Mouse (Mus musculus) spleen, adult 2 months (tissue): ENCODE results near the gene Efna5. TPM values are rescaled to one million over a fixed set of nuclear protein-coding genes. Genes with fewer than 3 reads are reported as not detected.

ENCODE experiments used
- DNase-seq, 2 experiments: peaks; one replicate each; pipeline versions ENCODE4 v3.0.0 to v3.0.0-alpha.2; 2012 to 2021; ENCODE audit warnings: low spot score in 2 of 2, low read depth in 1 of 2
- H3K27ac ChIP-seq: fragments of 200-500 bp; 2 replicates; pipeline ENCODE4 v1.5.1; 2012; ENCODE audit warnings: low read length, inconsistent platforms; ENCODE audit not compliant: insufficient read depth
- H3K27me3 ChIP-seq: fragments of 200-500 bp; 2 replicates; pipeline ENCODE4 v1.6.1; 2012; ENCODE audit warnings: mild to moderate bottlenecking, moderate library complexity, low read length, inconsistent platforms; ENCODE audit not compliant: control insufficient read depth, insufficient read depth
- H3K36me3 ChIP-seq: fragments of 200-500 bp; 2 replicates; pipeline ENCODE4 v1.6.1; 2012; ENCODE audit warnings: mild to moderate bottlenecking, low read length, inconsistent platforms; ENCODE audit not compliant: control insufficient read depth, insufficient read depth
- H3K4me1 ChIP-seq: fragments of 200-500 bp; 2 replicates; pipeline ENCODE4 v1.6.1; 2011; ENCODE audit warnings: inconsistent platforms; ENCODE audit not compliant: control insufficient read depth, insufficient read depth, insufficient read length
- H3K4me3 ChIP-seq: fragments of 200-500 bp; 2 replicates; pipeline ENCODE4 v1.5.1; 2011; ENCODE audit warnings: mild to moderate bottlenecking, inconsistent platforms; ENCODE audit not compliant: insufficient read depth, insufficient read length; ENCODE audit errors: extremely low read depth
- CTCF ChIP-seq: fragments of 200-500 bp; IDR thresholded peaks from 2 replicates; pipeline ENCODE4 v1.5.1; 2011; ENCODE audit warnings: mild to moderate bottlenecking, inconsistent platforms; ENCODE audit not compliant: insufficient read depth, insufficient read length, insufficient replicate concordance; ENCODE audit errors: extremely low read depth
- POLR2A ChIP-seq: fragments of 200-500 bp; IDR thresholded peaks from 2 replicates; pipeline ENCODE4 v1.6.1; 2011; ENCODE audit warnings: low read depth, low read length, inconsistent platforms
- WGBS: fragments of 180-500 bp; shearing (Covaris S2); methylation state at CpG from one replicate; pipeline ENCODE4 v1.1.7; 2018; 5-methylcytosine and 5-hydroxymethylcytosine counted together
- polyA plus RNA-seq: library from polyadenylated mRNA; depleted of rRNA; stranded (reverse); fragments of >200 nt; gene quantifications from 2 replicates; pipeline ENCODE4 v1.2.3, GENCODE M21; 2012

The Efna5 gene
- polyA plus RNA-seq, 1 experiment, result 0.30 TPM

DNA sequence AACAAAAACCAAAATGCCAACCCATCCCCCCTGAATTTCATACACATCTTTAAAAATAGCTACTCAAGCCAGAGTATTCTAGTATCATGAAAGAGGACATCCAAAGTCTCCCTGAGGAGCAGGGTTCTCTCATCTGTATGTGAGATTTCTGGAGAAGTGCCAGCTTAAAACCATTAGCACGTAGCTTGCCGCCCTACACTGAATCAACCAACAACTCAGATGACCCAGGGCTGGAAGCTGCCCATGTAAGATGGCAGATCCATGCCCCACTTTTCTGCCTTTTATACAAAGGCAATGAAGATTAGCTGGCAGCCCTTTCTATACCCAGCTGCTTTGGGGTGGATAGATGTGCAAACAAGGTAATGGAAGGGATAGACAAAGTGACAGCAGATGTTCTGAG is 216.4 kb downstream of the Efna5 start:
- H3K36me3 ChIP-seq, result no peaks in the 10 kb centered on the region
- no peaks in the 10 kb centered on the region for H3K4me1 ChIP-seq
- H3K4me3 ChIP-seq, result no peak overlapping the region
- DNase-seq, result no peak
- WGBS, result 91% methylated on average over 2 of the region's 2 CpGs
- no peak overlapping the region for H3K27ac ChIP-seq
- no peaks in the 10 kb centered on the region for H3K27me3 ChIP-seq
- TF ChIP-seq POLR2A (no peak), CTCF (no peak)

DNA sequence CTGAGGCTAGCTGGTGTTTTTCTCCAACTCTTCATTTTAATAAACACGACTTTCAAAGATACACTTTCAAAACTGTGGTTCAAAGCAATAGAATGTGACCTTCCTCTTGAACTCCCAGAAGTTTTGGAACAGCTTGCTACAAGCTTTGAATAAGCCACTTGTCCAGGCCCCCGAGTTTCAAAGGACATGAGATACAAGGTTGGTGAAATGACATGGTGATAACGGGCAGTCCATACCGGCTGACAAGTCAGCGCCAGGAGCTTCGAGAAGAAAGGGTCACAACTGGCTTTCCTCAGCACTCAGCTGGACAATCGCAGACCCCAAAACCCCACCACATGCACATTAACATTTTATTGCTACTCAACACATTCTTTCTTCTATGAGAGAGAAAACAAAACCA is 219.3 kb downstream of the Efna5 start:
- Histone ChIP-seq H3K4me3 (no peak overlapping the region), H3K27ac (no peak overlapping the region), H3K36me3 (no peaks in the 10 kb centered on the region), H3K4me1 (no peaks in the 10 kb centered on the region), H3K27me3 (no peaks in the 10 kb centered on the region)
- TF ChIP-seq POLR2A, result no peak
- no peak for TF ChIP-seq CTCF
- DNase-seq, result no peak
- WGBS, result 88% methylated on average over 7 of the region's 7 CpGs

DNA sequence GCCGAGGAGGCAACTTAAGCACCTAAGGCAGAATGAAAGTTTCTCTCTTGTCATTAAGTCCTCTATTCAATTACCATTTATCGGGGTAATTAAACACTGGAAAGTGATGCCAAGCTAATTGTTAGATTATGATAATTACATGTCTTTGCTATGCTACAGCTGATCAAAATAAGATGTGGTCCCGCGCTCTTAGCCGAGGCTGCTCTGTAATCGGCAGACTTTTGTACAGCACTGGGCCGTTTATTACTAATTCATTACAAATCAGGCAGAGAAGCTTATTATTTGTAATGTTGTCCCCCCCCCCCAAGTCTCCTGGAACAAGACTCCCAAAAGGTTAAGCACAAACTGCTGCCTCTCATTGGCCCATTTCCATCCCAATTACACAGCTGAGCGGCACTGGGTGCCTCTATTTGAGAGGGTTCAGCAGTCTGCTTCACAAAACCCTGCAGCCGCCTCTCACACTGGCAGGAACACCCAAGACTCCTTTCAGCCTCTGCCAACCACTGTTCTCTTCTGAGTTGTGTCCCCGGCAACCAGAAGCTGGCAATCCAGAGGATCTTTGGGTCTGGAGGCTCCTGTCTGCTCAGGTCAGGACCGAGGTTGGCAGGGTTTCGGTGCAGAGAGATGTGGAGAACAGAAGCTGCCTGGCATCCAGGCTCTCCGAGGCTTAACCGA is 221.5 kb downstream of the Efna5 start:
- Histone ChIP-seq H3K27me3 (no peaks in the 10 kb centered on the region), H3K4me3 (no peak overlapping the region), H3K36me3 (no peaks in the 10 kb centered on the region), H3K4me1 (no peaks in the 10 kb centered on the region), H3K27ac (no peak overlapping the region)
- WGBS, result 94% methylated on average over 14 of the region's 14 CpGs
- no peak for DNase-seq
- TF ChIP-seq POLR2A, result no peak
- no peak for TF ChIP-seq CTCF

DNA sequence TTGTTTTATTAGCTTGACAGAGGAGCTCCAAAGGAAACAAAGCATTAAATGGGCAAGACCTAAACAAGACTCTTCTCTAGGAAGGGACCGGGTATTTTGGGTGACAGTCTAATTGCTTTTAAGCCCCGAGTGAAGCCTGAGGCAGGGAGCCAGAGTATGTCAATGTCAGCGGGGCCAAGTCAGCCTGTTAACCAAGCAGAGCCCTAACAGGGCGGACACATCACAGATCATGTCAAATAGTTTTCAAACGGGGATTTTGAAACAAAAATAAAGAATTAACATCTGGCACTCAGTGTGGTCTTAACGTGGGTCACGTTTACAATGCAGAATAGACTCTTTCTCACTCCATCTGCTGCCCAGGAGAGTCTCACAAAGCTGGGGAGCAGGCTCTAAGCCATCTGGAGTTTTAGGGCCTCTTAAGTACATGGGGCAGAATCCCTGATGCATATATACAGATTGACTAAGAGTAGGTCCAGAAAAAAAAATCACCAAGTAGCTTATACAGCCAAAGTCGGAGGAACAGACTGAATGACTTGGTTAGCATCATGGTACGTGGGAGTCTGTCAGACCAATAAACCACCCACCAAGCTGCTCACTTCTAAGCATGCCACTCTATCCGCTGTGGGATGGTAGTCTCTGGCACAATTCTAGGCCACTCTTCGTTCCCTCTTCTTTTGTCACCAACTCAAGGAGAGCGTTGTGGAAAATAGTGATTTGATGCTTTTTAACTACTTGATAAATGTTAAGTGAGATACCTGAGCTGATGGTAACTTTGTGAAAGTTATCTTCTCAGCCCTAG is 223.1 kb downstream of the Efna5 start:
- WGBS, result 83% methylated on average over 12 of the region's 12 CpGs
- TF ChIP-seq POLR2A (no peak), CTCF (no peak)

DNA sequence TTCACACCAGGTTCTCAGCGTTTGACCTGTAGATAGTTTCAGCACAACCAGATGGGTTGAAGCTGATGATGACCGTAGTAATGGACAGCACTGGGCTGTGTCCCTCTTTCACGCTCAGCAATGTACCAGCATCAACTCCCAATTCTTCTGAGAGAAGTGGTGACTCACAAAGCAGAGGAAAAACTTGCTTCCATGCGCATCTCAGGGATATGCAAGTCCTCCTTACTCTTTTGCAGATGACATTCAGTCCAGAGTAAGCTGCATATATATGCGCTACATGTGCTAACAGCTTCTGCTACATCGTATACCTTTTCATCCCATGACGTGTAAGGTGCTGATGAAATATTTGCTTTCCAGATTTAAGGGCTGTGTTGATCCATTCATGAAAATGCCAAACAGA is 224.1 kb downstream of the Efna5 start:
- no peak overlapping the region for H3K4me3 ChIP-seq
- no peaks in the 10 kb centered on the region for H3K36me3 ChIP-seq
- no peaks in the 10 kb centered on the region for H3K4me1 ChIP-seq
- TF ChIP-seq POLR2A (no peak), CTCF (no peak)
- WGBS, result 91% methylated on average over 7 of the region's 7 CpGs
- H3K27ac ChIP-seq, result no peak overlapping the region
- no peaks in the 10 kb centered on the region for H3K27me3 ChIP-seq
- DNase-seq, result no peak

More for the DNA sequence above, 223.1 kb downstream of the Efna5 start:
- no peaks in the 10 kb centered on the region for H3K4me1 ChIP-seq
- DNase-seq, result no peak
- no peaks in the 10 kb centered on the region for H3K27me3 ChIP-seq
- H3K4me3 ChIP-seq, result no peak overlapping the region
- H3K36me3 ChIP-seq, result no peaks in the 10 kb centered on the region
- H3K27ac ChIP-seq, result no peak overlapping the region

DNA sequence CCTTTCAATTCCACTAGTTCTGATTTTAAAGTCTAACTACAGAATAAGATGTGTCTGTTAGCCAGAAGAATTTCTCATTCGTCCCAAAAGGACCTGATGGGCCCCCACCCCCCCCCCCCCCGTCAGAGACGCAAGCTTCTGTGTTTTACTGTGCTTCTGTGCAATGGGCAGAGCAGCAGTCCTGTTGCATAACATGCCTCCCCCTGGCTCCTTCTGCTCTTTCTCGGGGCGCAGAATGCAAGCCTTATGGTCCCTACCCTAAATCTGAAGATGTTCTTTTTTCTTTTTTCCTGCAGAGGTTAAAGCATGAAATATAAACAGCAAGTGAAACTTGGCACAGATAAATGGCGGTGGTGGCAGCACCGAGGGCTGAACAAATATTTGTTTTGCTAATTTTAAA is 224.5 kb downstream of the Efna5 start:
- Histone ChIP-seq H3K27ac (no peak overlapping the region), H3K36me3 (no peaks in the 10 kb centered on the region), H3K27me3 (no peaks in the 10 kb centered on the region), H3K4me1 (no peaks in the 10 kb centered on the region), H3K4me3 (no peak overlapping the region)
- TF ChIP-seq CTCF (no peak), POLR2A (no peak)
- 78% methylated on average over 7 of the region's 7 CpGs for WGBS
- no peak for DNase-seq
